Mouse (Mus musculus) heart, embryonic 11.5 days (tissue): ENCODE results near the gene Ankrd34a. TPM values are rescaled to one million over a fixed set of nuclear protein-coding genes. Genes with fewer than 3 reads are reported as not detected.
A peak's percentile ranks its signal among the peaks of the same experiment; 100 is the strongest.
"Not testable (repeated sequence)": the region's sequence is repeated elsewhere in the genome, so short reads cannot be mapped to it uniquely, and the experiment has no call there.

Source experiments
- ATAC-seq: fragments of 200-750 bp; cut with Nextera tagmentation; replicated peaks from 2 replicates; pipeline ENCODE4 v1.8.0; 2017; ENCODE audit warnings: moderate library complexity; ENCODE audit not compliant: insufficient number of reproducible peaks, low FRiP score, low TSS enrichment
- H3K27ac ChIP-seq: fragments of 300-500 bp; sonication (generic); 2 replicates; pipeline ENCODE4 v1.5.1; 2014; ENCODE audit warnings: mild to moderate bottlenecking, low read depth, low read length
- H3K27me3 ChIP-seq: fragments of 300-500 bp; sonication (generic); 2 replicates; pipeline ENCODE4 v1.6.1; 2014; ENCODE audit warnings: mild to moderate bottlenecking, low read length, mixed read lengths; ENCODE audit not compliant: control insufficient read depth, insufficient read depth
- H3K36me3 ChIP-seq: fragments of 300-500 bp; sonication (generic); 2 replicates; pipeline ENCODE4 v1.6.1; 2014; ENCODE audit warnings: mild to moderate bottlenecking, low read length, moderate library complexity, mixed read lengths; ENCODE audit not compliant: control insufficient read depth, insufficient read depth
- H3K4me1 ChIP-seq: fragments of 300-500 bp; sonication (generic); 2 replicates; pipeline ENCODE4 v1.6.1; 2014; ENCODE audit warnings: low read length; ENCODE audit not compliant: control insufficient read depth, insufficient read depth
- H3K4me2 ChIP-seq: fragments of 300-500 bp; sonication (generic); 2 replicates; pipeline ENCODE4 v1.6.1; 2014; ENCODE audit warnings: mild to moderate bottlenecking, moderate library complexity
- H3K4me3 ChIP-seq: fragments of 300-500 bp; sonication (generic); 2 replicates; pipeline ENCODE4 v1.5.1; 2014; ENCODE audit warnings: low read depth, low read length
- H3K9ac ChIP-seq: fragments of 300-500 bp; sonication (generic); 2 replicates; pipeline ENCODE4 v1.6.1; 2014; ENCODE audit warnings: mild to moderate bottlenecking, low read depth, low read length, moderate library complexity
- H3K9me3 ChIP-seq: fragments of 300-500 bp; sonication (generic); replicated peaks from 2 replicates; pipeline ENCODE4 v1.6.1; 2016; ENCODE audit warnings: low read length; ENCODE audit not compliant: control insufficient read depth
- WGBS: fragments of 180-500 bp; shearing (Covaris S2); extraction: QIAGEN DNeasy Blood & Tissue Kit; methylation state at CpG from one replicate; pipeline ENCODE4 v1.1.7; 2014; ENCODE audit not compliant: insufficient replicate concordance; 5-methylcytosine and 5-hydroxymethylcytosine counted together
- polyA plus RNA-seq: library from polyadenylated mRNA; unstranded; fragments of >200 nt; fragmentation: Nextera tagmentation; extraction: Ambion mirVana; gene quantifications from 2 replicates; pipeline ENCODE4 v1.2.1, GENCODE M21; 2014

Gene Ankrd34a
- polyA plus RNA-seq, 1 experiment from 2014 or later = 9.0 TPM

DNA sequence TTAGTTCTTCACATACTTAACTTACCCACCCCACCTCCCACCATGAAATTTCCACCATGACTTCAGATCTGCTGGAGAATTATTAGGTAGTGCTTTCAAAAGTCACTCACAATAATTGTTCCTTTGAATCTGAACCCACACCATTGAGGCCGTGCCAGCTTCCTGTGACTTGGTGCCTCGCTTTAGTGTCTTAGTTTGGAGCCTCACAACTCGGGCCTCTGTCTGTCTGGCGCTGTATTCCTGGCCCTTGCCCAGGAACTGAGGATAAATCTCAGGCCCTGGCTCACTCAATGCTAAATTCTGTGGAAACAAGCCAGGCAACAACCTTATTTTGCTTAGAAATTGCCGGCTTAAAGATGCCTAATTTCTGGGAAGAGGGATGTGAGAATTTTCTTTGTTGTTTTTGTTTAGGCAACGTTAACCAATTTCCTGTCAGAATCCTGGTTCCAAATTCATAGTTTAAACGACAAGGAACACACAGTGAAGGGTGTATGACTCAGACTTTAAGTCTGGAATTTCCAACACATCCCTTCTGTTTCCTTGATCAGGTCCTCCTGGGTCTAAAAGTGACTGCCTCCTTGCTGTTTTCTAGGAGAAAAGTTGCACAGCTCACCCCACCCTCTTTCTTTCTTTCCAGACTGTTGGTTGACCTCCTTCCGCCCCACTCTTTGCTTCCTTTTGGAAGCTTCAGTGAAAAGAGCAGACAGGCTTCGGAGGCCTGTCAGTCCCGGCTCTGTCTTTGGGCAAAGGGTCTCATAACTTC is 5.7 kb downstream of the Ankrd34a start:
- Histone ChIP-seq H3K36me3 (no peaks in the 10 kb centered on the region), H3K9me3 (no peaks in the 10 kb centered on the region), H3K9ac (peak overlapping the region; percentile 87), H3K4me1 (peaks cover 32% of the 10 kb centered on the region), H3K4me2 (peak overlapping the region; percentile 72), H3K27ac (peak overlapping the region; percentile 96), H3K4me3 (peak overlapping the region; percentile 84), H3K27me3 (peaks cover 2% of the 10 kb centered on the region; the same call in 1 of the 2 replicates)
- no peak for ATAC-seq
- WGBS = 29% methylated on average over 10 of the region's 10 CpGs

DNA sequence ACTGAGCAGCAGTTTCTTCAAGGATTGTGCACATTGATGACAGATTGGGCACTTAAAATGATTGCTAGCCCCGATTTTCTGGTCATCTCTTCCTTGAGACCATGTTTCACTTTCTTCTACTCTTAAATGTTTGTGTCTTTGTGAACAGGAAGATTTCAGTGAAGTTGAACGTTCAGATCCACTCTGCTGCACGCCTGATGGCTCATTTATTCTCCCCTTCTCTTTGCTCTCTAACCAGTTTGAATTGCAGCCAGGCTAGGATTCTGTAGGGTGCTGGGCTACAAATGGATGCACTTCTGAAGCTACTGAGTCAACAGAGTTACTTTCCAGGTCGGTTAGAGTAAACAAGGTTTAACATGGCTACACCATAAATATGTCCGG is 6.3 kb downstream of the Ankrd34a start:
- ATAC-seq = no peak
- Histone ChIP-seq H3K4me1 (peaks cover 27% of the 10 kb centered on the region), H3K9ac (peak overlapping the region; percentile 87), H3K27ac (peak overlapping the region; percentile 96), H3K36me3 (no peaks in the 10 kb centered on the region), H3K4me2 (peak overlapping the region; percentile 72), H3K9me3 (no peaks in the 10 kb centered on the region), H3K27me3 (peaks cover 2% of the 10 kb centered on the region; the same call in 1 of the 2 replicates), H3K4me3 (peak overlapping the region; percentile 84)
- 48% methylated on average over 5 of the region's 5 CpGs for WGBS

DNA sequence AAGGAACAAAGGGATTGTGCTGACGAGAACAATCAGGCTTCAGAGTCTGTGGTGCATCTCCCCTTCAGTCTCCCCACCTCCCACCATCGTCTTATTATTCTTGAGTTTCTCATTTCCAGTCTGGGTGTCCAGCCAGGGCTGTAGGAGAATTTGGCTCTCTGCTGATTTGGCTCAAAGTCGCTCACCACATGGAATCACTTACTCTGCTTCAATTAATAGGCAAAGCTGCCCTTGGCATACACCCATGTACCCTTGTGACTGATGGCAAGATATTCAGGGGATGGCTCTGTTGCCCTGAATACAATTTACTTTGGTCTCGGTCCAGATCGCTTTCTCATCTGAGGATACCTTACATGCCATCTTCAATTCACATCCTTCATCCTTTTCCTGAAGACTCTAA is 6.9 kb downstream of the Ankrd34a start:
- no peaks in the 10 kb centered on the region for H3K36me3 ChIP-seq
- H3K27ac ChIP-seq = no peak overlapping the region
- peak overlapping the region; percentile 72; the same call in 1 of the 2 replicates for H3K4me2 ChIP-seq
- H3K4me1 ChIP-seq = peaks cover 24% of the 10 kb centered on the region
- WGBS = 77% methylated on average over 5 of the region's 5 CpGs
- ATAC-seq = no peak
- H3K4me3 ChIP-seq = no peak overlapping the region
- H3K9me3 ChIP-seq = no peaks in the 10 kb centered on the region
- peaks cover 2% of the 10 kb centered on the region; the same call in 1 of the 2 replicates for H3K27me3 ChIP-seq
- H3K9ac ChIP-seq = 0 out of 2 replicates have a peak overlapping the region, but pooled peaks have one; percentile 39

DNA sequence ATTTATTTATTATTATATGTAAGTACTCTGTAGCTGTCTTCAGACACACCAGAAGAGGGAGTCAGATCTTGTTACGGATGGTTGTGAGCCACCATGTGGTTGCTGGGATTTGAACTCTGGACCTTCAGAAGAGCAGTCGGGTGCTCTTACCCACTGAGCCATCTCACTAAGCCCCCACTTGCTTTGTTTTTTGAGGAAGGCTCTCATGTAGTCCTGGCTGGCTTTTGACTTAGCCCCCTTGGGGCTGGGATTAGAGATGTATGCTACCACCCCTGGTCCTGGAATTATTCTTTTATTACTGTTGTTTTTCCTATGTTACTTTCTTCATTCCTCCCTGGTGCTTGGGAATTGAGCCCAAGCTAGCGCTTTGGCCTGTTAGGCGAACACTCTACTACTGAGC is 9.6 kb downstream of the Ankrd34a start:
- not testable (repeated sequence) for H3K27me3 ChIP-seq, ATAC-seq, H3K4me2 ChIP-seq, H3K9ac ChIP-seq, H3K4me3 ChIP-seq, H3K27ac ChIP-seq, H3K9me3 ChIP-seq, H3K36me3 ChIP-seq
- 78% methylated on average over 3 of the region's 4 CpGs for WGBS
- peaks cover 21% of the 10 kb centered on the region for H3K4me1 ChIP-seq

DNA sequence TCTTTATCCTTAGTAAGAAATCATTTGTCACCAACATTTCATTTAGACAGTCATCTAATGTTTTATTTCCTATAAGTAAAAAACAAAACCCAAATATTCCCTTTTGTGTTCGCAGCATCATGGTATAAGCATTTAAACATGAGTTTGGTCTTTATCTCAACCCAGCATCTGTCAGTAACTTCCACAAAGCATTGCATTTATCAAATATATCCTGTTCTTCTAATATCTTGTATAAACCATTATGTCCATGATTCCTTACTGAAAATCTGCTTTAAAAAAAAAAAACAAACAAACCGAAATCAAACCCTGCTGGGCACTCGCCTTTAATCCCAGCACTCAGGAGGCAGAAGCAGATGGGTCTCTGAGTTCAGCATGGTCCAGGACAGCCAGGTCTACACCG is 10.2 kb downstream of the Ankrd34a start:
- peaks cover 21% of the 10 kb centered on the region for H3K4me1 ChIP-seq
- no peaks in the 10 kb centered on the region for H3K9me3 ChIP-seq
- no peak overlapping the region for H3K27ac ChIP-seq
- H3K4me3 ChIP-seq = no peak overlapping the region
- no peaks in the 10 kb centered on the region for H3K36me3 ChIP-seq
- no peaks in the 10 kb centered on the region for H3K27me3 ChIP-seq
- WGBS = 86% methylated on average over 4 of the region's 4 CpGs
- no peak overlapping the region for H3K4me2 ChIP-seq
- H3K9ac ChIP-seq = no peak overlapping the region
- ATAC-seq = no peak

DNA sequence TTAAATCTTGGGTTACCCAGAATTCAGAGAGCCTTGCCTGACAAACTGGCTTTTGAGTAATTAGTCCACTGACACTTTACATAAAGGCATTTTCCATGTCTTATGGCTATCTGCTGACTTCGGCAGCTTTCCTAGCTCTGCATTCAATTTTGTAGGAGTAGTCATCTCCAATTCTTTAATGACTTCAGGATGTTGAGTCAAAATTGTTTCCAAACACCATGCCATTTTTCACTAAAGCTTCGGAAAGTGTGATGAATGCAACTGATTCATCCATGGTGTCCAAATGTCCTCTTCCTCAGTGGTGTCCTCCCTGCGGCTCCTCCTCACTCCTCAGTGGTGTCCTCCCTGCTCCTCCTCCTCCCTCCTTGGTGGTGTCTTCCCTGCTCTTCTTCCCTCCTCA is 21.5 kb downstream of the Ankrd34a start:
- H3K9ac ChIP-seq = no peak overlapping the region
- no peaks in the 10 kb centered on the region for H3K9me3 ChIP-seq
- H3K4me3 ChIP-seq = no peak overlapping the region
- peaks cover 20% of the 10 kb centered on the region for H3K36me3 ChIP-seq
- ATAC-seq = no peak
- H3K4me2 ChIP-seq = no peak overlapping the region
- no peaks in the 10 kb centered on the region for H3K4me1 ChIP-seq
- no peak overlapping the region for H3K27ac ChIP-seq
- no peaks in the 10 kb centered on the region for H3K27me3 ChIP-seq
- 88% methylated on average over 3 of the region's 3 CpGs for WGBS

DNA sequence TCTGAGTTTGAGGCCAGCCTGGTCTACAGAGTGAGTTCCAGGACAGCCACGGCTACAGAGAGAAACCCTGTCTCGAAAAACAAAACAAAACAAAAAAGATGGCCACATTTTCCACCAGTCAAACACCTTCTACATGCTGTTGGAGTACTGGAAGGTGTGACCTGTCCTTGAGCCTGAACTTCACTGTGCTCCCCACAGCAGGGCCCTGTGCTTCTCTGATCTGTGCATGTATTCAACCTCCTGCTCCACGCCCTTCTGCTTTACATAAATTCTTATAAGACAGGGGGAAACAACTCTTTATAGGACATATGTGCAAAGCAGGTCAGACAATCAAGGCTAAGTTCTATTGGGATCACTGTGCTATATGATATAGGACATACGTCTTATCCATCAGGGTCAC is 26.8 kb downstream of the Ankrd34a start:
- Histone ChIP-seq H3K4me2 (no peak overlapping the region), H3K36me3 (peaks cover 21% of the 10 kb centered on the region), H3K9me3 (no peaks in the 10 kb centered on the region), H3K27ac (no peak overlapping the region), H3K9ac (no peak overlapping the region), H3K27me3 (no peaks in the 10 kb centered on the region), H3K4me3 (no peak overlapping the region), H3K4me1 (no peaks in the 10 kb centered on the region)
- 84% methylated on average over 4 of the region's 4 CpGs for WGBS
- no peak for ATAC-seq

DNA sequence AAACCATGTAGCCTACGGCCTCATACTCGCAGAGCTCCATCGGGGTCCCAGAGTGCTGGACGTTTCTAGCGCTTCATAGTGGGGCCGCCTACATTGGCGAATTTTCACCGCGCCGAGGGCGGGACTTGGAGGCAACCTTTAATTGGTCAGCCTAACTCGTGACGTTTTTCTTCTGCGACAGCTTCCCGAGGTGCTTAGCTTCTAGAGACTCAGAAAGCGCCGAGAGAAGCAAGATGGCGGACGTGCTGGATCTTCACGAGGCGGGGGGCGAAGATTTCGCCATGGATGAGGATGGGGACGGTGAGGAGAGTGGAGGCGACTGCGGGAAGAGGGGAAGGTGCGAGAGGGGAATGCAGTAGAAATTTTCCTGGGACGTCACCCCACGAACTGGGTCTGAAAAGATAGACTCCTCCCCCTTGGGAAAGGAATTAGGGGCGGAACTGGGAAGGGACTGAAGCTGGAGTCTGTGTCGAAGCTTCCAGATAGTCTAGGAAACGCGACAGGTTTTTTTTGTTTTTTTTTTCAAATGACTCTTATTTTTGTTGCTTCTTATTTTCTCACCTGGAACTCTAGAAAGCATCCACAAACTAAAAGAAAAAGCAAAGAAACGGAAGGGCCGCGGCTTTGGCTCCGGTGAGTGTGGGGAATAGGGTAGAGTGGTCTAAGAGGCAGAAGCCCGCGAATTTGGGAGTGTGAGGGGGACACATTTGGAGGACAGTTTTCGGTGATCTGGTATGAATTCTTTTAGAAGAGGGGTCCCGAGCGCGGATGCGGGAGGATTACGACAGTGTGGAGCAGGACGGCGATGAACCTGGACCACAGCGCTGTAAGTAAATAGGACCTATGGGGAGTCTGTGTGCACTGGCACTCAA is 33.5 kb downstream of the Ankrd34a start, which contains the start of gene Rbm8a:
Gene Rbm8a, plus strand, starts transcription at position 205 of the 872 bp plus-strand sequence.
- Histone ChIP-seq H3K4me3 (peak within 1 kb of the TSS; percentile 63), H3K27ac (peak within 1 kb of the TSS; percentile 78), H3K4me2 (peak within 1 kb of the TSS; percentile 94), H3K4me1 (peaks cover 7% of the 10 kb centered on the region), H3K36me3 (0 out of 2 replicates have a peak, but pooled peaks cover 3% of the 10 kb centered on the region), H3K27me3 (no peaks in the 10 kb centered on the region), H3K9ac (peak within 1 kb of the TSS; percentile 92), H3K9me3 (no peaks in the 10 kb centered on the region)
- 1% methylated on average over 48 of the region's 48 CpGs for WGBS
- peak; percentile 84 for ATAC-seq
